Mouse (Mus musculus): Measurements from ENCODE around the gene Gart.

The Gart gene

GRCm38 (mm10) chr16:91606958-91607357 is 39.8 kb downstream of the Gart start:
- no peak for DNase-seq

- DNase-seq, result no peak
Observed at GRCm38 (mm10) chr16:91605156-91605555, 41.6 kb downstream of the Gart start.

GRCm38 (mm10) chr16:91601693-91602092 is 45.1 kb downstream of the Gart start:
- no peak for DNase-seq

GRCm38 (mm10) chr16:91601081-91601480 is 45.7 kb downstream of the Gart start:
- DNase-seq, result no peak

- DNase-seq, result no peak
Observed at GRCm38 (mm10) chr16:91599242-91599641, 47.5 kb downstream of the Gart start.

GRCm38 (mm10) chr16:91597672-91598010 is 49.1 kb downstream of the Gart start, which contains the start of gene Tmem50b:
TSS of gene Tmem50b (minus strand) at chr16:91597800.
- DNase-seq, result peak; percentile 99

- DNase-seq, result no peak
Observed at GRCm38 (mm10) chr16:91596779-91597671, 49.7 kb downstream of the Gart start.

- no peak for DNase-seq
Observed at GRCm38 (mm10) chr16:91596397-91596778, 50.4 kb downstream of the Gart start.

GRCm38 (mm10) chr16:91595076-91595475 is 51.7 kb downstream of the Gart start:
- peak; percentile 23 for DNase-seq

GRCm38 (mm10) chr16:91593262-91593661 is 53.5 kb downstream of the Gart start:
- no peak for DNase-seq

- DNase-seq, result no peak
Observed at GRCm38 (mm10) chr16:91592162-91592561, 54.6 kb downstream of the Gart start.

- DNase-seq, result no peak
Observed at GRCm38 (mm10) chr16:91588703-91589102, 58.0 kb downstream of the Gart start.

GRCm38 (mm10) chr16:91587730-91588453 is 58.9 kb downstream of the Gart start:
- DNase-seq, result no peak

- DNase-seq, result no peak
Observed at GRCm38 (mm10) chr16:91586244-91586643, 60.5 kb downstream of the Gart start.

- DNase-seq, result no peak
Observed at GRCm38 (mm10) chr16:91585617-91586016, 61.1 kb downstream of the Gart start.

- DNase-seq, result peak; percentile 55
Observed at GRCm38 (mm10) chr16:91582307-91582706, 64.4 kb downstream of the Gart start.

- no peak for DNase-seq
Observed at GRCm38 (mm10) chr16:91578980-91579720, 67.6 kb downstream of the Gart start.

- DNase-seq, result no peak
Observed at GRCm38 (mm10) chr16:91575151-91575550, 71.6 kb downstream of the Gart start.
